Mouse (Mus musculus): ENCODE data around the gene Mdfic.

GRCm38 (mm10) chr6:15750101-15750500, 29.6 kb downstream of the Mdfic start:
- TF ChIP-seq POLR2A (IDR thresholded peaks at IDR 0.05; ENCODE audit: low read depth, low read length): no peak
- no peak for TF ChIP-seq CTCF (IDR thresholded peaks at IDR 0.05; ENCODE audit: extremely low read depth, insufficient read depth, insufficient read length, insufficient replicate concordance)
